Mouse (Mus musculus): ENCODE results near the gene Pnpla5. TPM values are rescaled to one million over a fixed set of nuclear protein-coding genes. Genes with fewer than 3 reads are reported as not detected.

Gene Pnpla5
- total RNA-seq (2023): under 1 TPM; 0.24 to 0.29 TPM

DNA sequence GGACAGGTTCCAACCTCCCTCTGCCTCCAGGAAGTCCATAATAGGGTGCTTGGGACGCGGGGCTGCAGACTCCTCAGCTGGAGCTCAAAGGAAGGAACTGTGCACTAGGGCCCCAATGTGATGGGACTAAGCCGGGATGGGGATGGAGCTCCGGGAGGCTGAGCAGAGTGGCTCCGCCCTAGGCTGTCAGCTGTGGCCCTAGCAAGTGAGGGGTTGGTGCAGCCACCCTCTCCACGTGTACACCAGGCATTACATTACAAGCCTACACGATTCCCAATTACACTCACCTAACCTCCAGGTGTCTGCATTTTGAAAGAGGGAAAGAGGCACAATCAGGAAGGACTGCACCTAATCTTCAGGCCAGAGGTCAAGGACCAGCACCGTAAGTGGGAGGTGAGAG, at the start of gene Pnpla5:
Gene Pnpla5 (minus strand): TSS at position 101 of the 400 bp plus-strand sequence.

GRCm38 (mm10) chr15:84167600-84167999, 44.6 kb upstream of the Pnpla5 start, which contains the start of gene Pnpla3:
TSS of gene Pnpla3 (plus strand) at chr15:84167837.

GRCm38 (mm10) chr15:84105105-84105923, 17.7 kb downstream of the Pnpla5 start, which contains the start of gene Sult4a1:
TSS of gene Sult4a1 (minus strand) at chr15:84105754.

GRCm38 (mm10) chr15:84065140-84065539, 57.8 kb downstream of the Pnpla5 start, which contains the start of gene Efcab6:
TSS of gene Efcab6 (minus strand) at chr15:84065379.

Other genes with a start within 250 kb of the Pnpla5 start
- gene Efcab6, start 57.8 kb downstream of the Pnpla5 start, total RNA-seq (2023): not detected
- not detected for gene Sult4a1, start 17.4 kb downstream of the Pnpla5 start, total RNA-seq (2023)
- gene Pnpla3, start 44.7 kb upstream of the Pnpla5 start, total RNA-seq (2023): under 1 TPM; 0.58 to 0.63 TPM
- gene Samm50, start 69.1 kb upstream of the Pnpla5 start, total RNA-seq (2023): 10 to 100 TPM; 54.3 to 57.5 TPM
- 10 to 100 TPM; 32.5 to 36.3 TPM for gene Parvb, start 108.9 kb upstream of the Pnpla5 start, total RNA-seq (2023)
- 100 to 1,000 TPM; 125 to 130 TPM for gene Parvg, start 200.9 kb upstream of the Pnpla5 start, total RNA-seq (2023)

All from monocyte, adult 59 days (primary cell).